Mouse (Mus musculus) CH12.LX (cell line): ENCODE data around the gene Myh6. TPM values are rescaled to one million over a fixed set of nuclear protein-coding genes. Genes with fewer than 3 reads are reported as not detected.

Experiments
- DNase-seq: peaks from one replicate; pipeline ENCODE4 v3.0.0-alpha.2; 2013; ENCODE audit errors: extremely low read depth
- H3K27ac ChIP-seq: 2 replicates; pipeline ENCODE4 v1.5.1; 2012; ENCODE audit warnings: low read depth, mild to moderate bottlenecking, control low read depth, moderate library complexity; ENCODE audit not compliant: insufficient read depth
- H3K27me3 ChIP-seq: replicated peaks from 2 replicates; pipeline ENCODE3; 2012; ENCODE audit warnings: inconsistent platforms
- H3K36me3 ChIP-seq, 2 experiments: replicated peaks in 1 of 2; 2 replicates each; pipeline versions ENCODE3 to v1.6.1; 2012; ENCODE audit warnings: inconsistent platforms in 1 of 2, low read length in 1 of 2, mild to moderate bottlenecking in 1 of 2, mixed read lengths in 1 of 2, moderate library complexity in 1 of 2; ENCODE audit not compliant: control insufficient read depth in 1 of 2, insufficient read depth in 1 of 2
- H3K4me1 ChIP-seq, 2 experiments: 2 replicates each; pipeline ENCODE4 v1.6.1; 2012; ENCODE audit warnings: inconsistent platforms in 1 of 2, moderate library complexity in 1 of 2; ENCODE audit not compliant: insufficient read depth in 2 of 2, control insufficient read depth in 1 of 2
- H3K4me2 ChIP-seq: 2 replicates; pipeline ENCODE4 v1.6.1; 2012; ENCODE audit warnings: low read depth, mild to moderate bottlenecking, control low read depth; ENCODE audit not compliant: poor library complexity, insufficient read depth, severe bottlenecking
- H3K4me3 ChIP-seq, 3 experiments: fragments of 150-350 bp in 1 of 3; sonication (generic) in 1 of 3; replicated peaks in 1 of 3; 2 replicates each; pipeline versions ENCODE3 to v1.5.1; 2011 to 2012; ENCODE audit warnings: low read depth in 2 of 3, low read length in 2 of 3, mild to moderate bottlenecking in 2 of 3, moderate library complexity in 2 of 3, control low read depth in 1 of 3, improper control_type of control experiment in 1 of 3, inconsistent platforms in 1 of 3, mixed read lengths in 1 of 3; ENCODE audit not compliant: poor library complexity in 1 of 3
- H3K79me2 ChIP-seq: replicated peaks from 2 replicates; pipeline ENCODE4 v1.6.1; 2012; ENCODE audit warnings: mild to moderate bottlenecking, moderate library complexity; ENCODE audit not compliant: control insufficient read depth, poor library complexity, insufficient read depth, severe bottlenecking; ENCODE audit errors: extremely low read depth
- H3K9ac ChIP-seq: 2 replicates; pipeline ENCODE4 v1.6.1; 2012; ENCODE audit warnings: low read depth, mild to moderate bottlenecking, control low read depth, moderate library complexity; ENCODE audit not compliant: insufficient read depth
- H3K9me3 ChIP-seq: replicated peaks from 2 replicates; pipeline ENCODE3; 2012; ENCODE audit warnings: low read length, inconsistent platforms, mixed read lengths
- BHLHE40 ChIP-seq: IDR thresholded peaks from 2 replicates; pipeline ENCODE4 v1.6.1; 2011; ENCODE audit warnings: mild to moderate bottlenecking, low read depth, low read length, improper control_type of control experiment
- CHD1 ChIP-seq: IDR thresholded peaks from 2 replicates; pipeline ENCODE4 v1.6.1; 2012; ENCODE audit warnings: low read depth, low read length, improper control_type of control experiment, inconsistent platforms
- CHD2 ChIP-seq: IDR thresholded peaks from 2 replicates; pipeline ENCODE4 v1.6.1; 2011; ENCODE audit warnings: low read length, improper control_type of control experiment
- CTCF ChIP-seq, 2 experiments: IDR thresholded peaks in 1 of 2; conservative IDR thresholded peaks in 1 of 2; 2 replicates each; pipeline ENCODE4 v1.5.1; 2011 to 2012; ENCODE audit warnings: low read depth in 2 of 2, low read length in 2 of 2, improper control_type of control experiment in 1 of 2, inconsistent platforms in 1 of 2, mild to moderate bottlenecking in 1 of 2, moderate library complexity in 1 of 2
- EP300 ChIP-seq: IDR thresholded peaks from 2 replicates; pipeline ENCODE4 v1.6.1; 2011; ENCODE audit warnings: low read length, improper control_type of control experiment
- ETS1 ChIP-seq: conservative IDR thresholded peaks from 2 replicates; pipeline ENCODE4 v1.6.1; 2012; ENCODE audit warnings: low read depth, mild to moderate bottlenecking, inconsistent platforms, low read length, improper control_type of control experiment, moderate library complexity
- GABPA ChIP-seq: IDR thresholded peaks from 2 replicates; pipeline ENCODE4 v1.6.1; 2012; ENCODE audit warnings: low read depth, low read length, improper control_type of control experiment, inconsistent platforms; ENCODE audit not compliant: insufficient replicate concordance
- HCFC1 ChIP-seq: IDR thresholded peaks from 2 replicates; pipeline ENCODE4 v1.6.1; 2012; ENCODE audit warnings: low read depth, mild to moderate bottlenecking, inconsistent platforms, low read length, improper control_type of control experiment
- IRF4 ChIP-seq: IDR thresholded peaks from 2 replicates; pipeline ENCODE4 v1.6.1; 2014; ENCODE audit warnings: low read depth, mild to moderate bottlenecking, inconsistent platforms, low read length, improper control_type of control experiment
- JUND ChIP-seq: conservative IDR thresholded peaks from 2 replicates; pipeline ENCODE4 v1.6.1; 2011; ENCODE audit warnings: low read depth, low read length, improper control_type of control experiment
- MAFK ChIP-seq: IDR thresholded peaks from 2 replicates; pipeline ENCODE4 v1.6.1; 2011; ENCODE audit warnings: low read length, improper control_type of control experiment; ENCODE audit not compliant: insufficient replicate concordance
- MAX ChIP-seq: IDR thresholded peaks from 2 replicates; pipeline ENCODE4 v1.6.1; 2011; ENCODE audit warnings: low read length, improper control_type of control experiment
- MAZ ChIP-seq: IDR thresholded peaks from 2 replicates; pipeline ENCODE4 v1.6.1; 2012; ENCODE audit warnings: low read depth, mild to moderate bottlenecking, inconsistent platforms, low read length, improper control_type of control experiment, moderate library complexity
- MXI1 ChIP-seq: IDR thresholded peaks from 2 replicates; pipeline ENCODE4 v1.6.1; 2011; ENCODE audit warnings: mild to moderate bottlenecking, low read depth, low read length, improper control_type of control experiment
- MYC ChIP-seq: IDR thresholded peaks from 2 replicates; pipeline ENCODE4 v1.6.1; 2011; ENCODE audit warnings: low read depth, mild to moderate bottlenecking, improper control_type of control experiment, low read length
- NELFE ChIP-seq: IDR thresholded peaks from 2 replicates; pipeline ENCODE4 v1.6.1; 2011; ENCODE audit warnings: low read depth, low read length, improper control_type of control experiment
- NRF1 ChIP-seq: IDR thresholded peaks from 2 replicates; pipeline ENCODE4 v1.6.1; 2014; ENCODE audit warnings: low read depth, mild to moderate bottlenecking, inconsistent platforms, low read length, improper control_type of control experiment, moderate library complexity
- POLR2AphosphoS2 ChIP-seq: IDR thresholded peaks from 2 replicates; pipeline ENCODE4 v1.6.1; 2011; ENCODE audit warnings: low read depth, low read length, improper control_type of control experiment
- SMC3 ChIP-seq: IDR thresholded peaks from 2 replicates; pipeline ENCODE4 v1.6.1; 2011; ENCODE audit warnings: low read depth, low read length, improper control_type of control experiment
- TCF12 ChIP-seq: IDR thresholded peaks from 2 replicates; pipeline ENCODE4 v1.6.1; 2014; ENCODE audit warnings: low read depth, mild to moderate bottlenecking, inconsistent platforms, low read length, improper control_type of control experiment
- UBTF ChIP-seq: IDR thresholded peaks from 2 replicates; pipeline ENCODE4 v1.6.1; 2012; ENCODE audit warnings: low read depth, mild to moderate bottlenecking, inconsistent platforms, low read length, improper control_type of control experiment, moderate library complexity
- USF2 ChIP-seq: conservative IDR thresholded peaks from 2 replicates; pipeline ENCODE4 v1.6.1; 2011; ENCODE audit warnings: low read depth, low read length, improper control_type of control experiment
- ZC3H11A ChIP-seq: IDR thresholded peaks from 2 replicates; pipeline ENCODE4 v1.6.1; 2012; ENCODE audit warnings: low read depth, mild to moderate bottlenecking, inconsistent platforms, low read length, improper control_type of control experiment
- ZMIZ1 ChIP-seq: IDR thresholded peaks from 2 replicates; pipeline ENCODE4 v1.6.1; 2012; ENCODE audit warnings: low read depth, mild to moderate bottlenecking, inconsistent platforms, low read length, improper control_type of control experiment
- ZNF384 ChIP-seq: IDR thresholded peaks from 2 replicates; pipeline ENCODE4 v1.6.1; 2012; ENCODE audit warnings: low read depth, low read length, improper control_type of control experiment, inconsistent platforms
- dilution Hi-C: fragments of 300-500 bp; cut with MboI; formaldehyde crosslinking; loops from 2 replicates; pipeline ENCODE4 v1.14.3; 2020; ENCODE audit warnings: low sequenced_read_pairs; ENCODE audit not compliant: extremely low pct_unique_long_range_greater_than_20kb, extremely low pct_ligation_motif_present
- in situ Hi-C: fragments of 300-500 bp; cut with MboI; formaldehyde crosslinking; loops from 3 replicates; pipeline ENCODE4 v1.14.3; 2019; ENCODE audit warnings: low sequenced_read_pairs, low pct_ligation_motif_present, low pct_unique_long_range_greater_than_20kb, mixed read lengths
- polyA plus RNA-seq: library from polyadenylated mRNA; unstranded; fragments of >175 nt; gene quantifications from 2 replicates; pipeline ENCODE4 v1.2.1, GENCODE M21; 2012; ENCODE audit warnings: low read depth; ENCODE audit not compliant: insufficient read length
- total RNA-seq, 2 experiments: library from RNA; depleted of rRNA; stranded (reverse); fragments of 300-350 nt in 1 of 2; fragments of >200 nt in 1 of 2; gene quantifications; 2 replicates each; pipeline ENCODE4 v1.2.3; 2012 to 2014

Myh6 gene
- total and polyA plus RNA-seq, 3 experiments: 0.04 to 1.5 (median 0.98) TPM

DNA sequence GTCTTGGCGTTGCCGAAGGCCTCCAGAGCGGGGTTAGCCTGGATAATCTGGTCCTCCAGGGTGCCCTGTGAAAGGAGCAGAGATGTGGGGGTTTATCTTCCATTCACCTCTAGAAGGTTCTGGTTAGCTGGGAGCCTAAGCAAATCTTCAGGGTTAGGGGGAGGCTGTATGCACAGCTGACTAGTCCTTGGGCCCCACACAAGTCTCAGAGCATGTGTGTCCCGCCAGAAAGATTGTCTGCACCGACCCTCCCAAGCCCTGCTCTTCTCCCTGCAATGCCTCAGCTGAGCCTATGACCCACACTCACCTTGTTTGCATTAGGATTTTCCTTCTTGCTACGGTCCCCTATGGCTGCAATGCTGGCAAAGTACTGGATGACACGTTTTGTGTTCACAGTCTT, 4.0 kb downstream of the Myh6 start:
- peaks cover 56% of the 10 kb centered on the region for H3K27me3 ChIP-seq
- no peak overlapping the region for H3K4me3 ChIP-seq
- no peak for DNase-seq
- no peak overlapping the region for H3K27ac ChIP-seq
- peaks cover 9 to 31% of the 10 kb centered on the region in 2 experiments for H3K4me1 ChIP-seq
- no peak overlapping the region for H3K9ac ChIP-seq
- TF ChIP-seq ETS1: no peak
- TF ChIP-seq NELFE: no peak
- TF ChIP-seq CTCF (conservative IDR thresholded peaks at IDR 0.05 in 1 of 2, IDR thresholded peaks at IDR 0.05 in 1 of 2; ENCODE audit: low read depth in 2 of 2, low read length in 2 of 2): no peak
- TF ChIP-seq EP300: no peak
- no peak for TF ChIP-seq ZNF384
- no peak for TF ChIP-seq CHD1
- no peak for TF ChIP-seq POLR2AphosphoS2
- no peak for TF ChIP-seq MAZ
- TF ChIP-seq MAX: no peak
- TF ChIP-seq ZC3H11A: no peak
- no peak for TF ChIP-seq NRF1
- TF ChIP-seq GABPA: no peak
- no peak for TF ChIP-seq SMC3
- TF ChIP-seq JUND: no peak
- no peak for TF ChIP-seq MXI1
- no peak for TF ChIP-seq UBTF
- TF ChIP-seq BHLHE40: no peak
- no peak for TF ChIP-seq MYC
- no peak for TF ChIP-seq IRF4
- no peaks in the 10 kb centered on the region for H3K36me3 ChIP-seq
- in situ Hi-C loops (loop anchor here (5.0 kb wide), 1 partner anchor 35 kb away; no protein-coding TSS in a partner anchor), dilution Hi-C loops (no loop called here)
- H3K9me3 ChIP-seq: peaks cover 2% of the 10 kb centered on the region
- no peaks in the 10 kb centered on the region for H3K79me2 ChIP-seq
- no peak overlapping the region for H3K4me2 ChIP-seq

DNA sequence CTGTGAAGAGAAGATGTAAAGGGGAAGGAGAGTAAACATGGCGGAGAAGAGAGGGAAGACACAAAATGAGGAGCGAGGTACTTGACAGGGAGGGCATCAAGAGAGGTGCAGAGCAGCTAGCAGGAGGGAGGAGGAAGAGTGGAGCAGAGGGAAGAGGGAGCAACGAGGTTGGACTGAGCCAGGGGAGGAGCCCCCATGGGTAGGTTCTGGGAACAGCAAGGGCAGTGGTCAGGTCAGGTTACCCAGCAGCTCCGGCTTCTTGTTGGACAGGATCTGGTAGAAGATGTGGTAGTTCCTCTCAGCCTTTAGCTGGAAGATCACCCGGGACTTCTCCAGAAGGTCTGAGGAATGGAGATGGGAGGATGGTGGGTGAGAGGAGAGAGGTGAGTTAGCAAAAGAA, 5.2 kb downstream of the Myh6 start:
- TF ChIP-seq UBTF (no peak), IRF4 (no peak), TCF12 (no peak), USF2 (no peak), MAFK (no peak), MAX (no peak), CHD1 (no peak), HCFC1 (no peak), EP300 (no peak), ZMIZ1 (no peak), ETS1 (no peak), CHD2 (no peak), ZNF384 (no peak), MYC (no peak)
- Histone ChIP-seq H3K36me3 (no peaks in the 10 kb centered on the region), H3K4me3 (no peak overlapping the region), H3K79me2 (no peaks in the 10 kb centered on the region), H3K27me3 (peaks cover 47% of the 10 kb centered on the region), H3K27ac (no peak overlapping the region), H3K4me1 (peaks cover 9 to 25% of the 10 kb centered on the region in 2 experiments), H3K9me3 (peaks cover 2% of the 10 kb centered on the region), H3K9ac (no peak overlapping the region), H3K4me2 (no peak overlapping the region)
- in situ Hi-C loops: loop anchor here (5.0 kb wide), 1 partner anchor 36 kb away; no protein-coding TSS in a partner anchor
- DNase-seq: no peak
- dilution Hi-C loops: no loop called here
